Mouse (Mus musculus) mouse trophoblast stem cell (cell line): Measurements from ENCODE around the gene Map3k10.

Experiments
- in situ Hi-C, 2 experiments: fragments of 300-500 bp; cut with MseI, MboI; formaldehyde crosslinking; loops; 2 replicates in 1 of 2; 3 replicates in 1 of 2; pipeline ENCODE4 v1.15.1; 2025

Map3k10 gene

GRCm38 (mm10) chr7:27674522-27675221 is at the start of gene Map3k10:
Gene Map3k10, minus strand, starts transcription at chr7:27674598.
- in situ Hi-C loops, result no loop called here

GRCm38 (mm10) chr7:27721951-27722350 is 47.6 kb upstream of the Map3k10 start:
- in situ Hi-C loops, result no loop called here

- in situ Hi-C loops, result no loop called here
These were observed 36.0 kb upstream of the Map3k10 start for GRCm38 (mm10) chr7:27710402-27710801.

DNA sequence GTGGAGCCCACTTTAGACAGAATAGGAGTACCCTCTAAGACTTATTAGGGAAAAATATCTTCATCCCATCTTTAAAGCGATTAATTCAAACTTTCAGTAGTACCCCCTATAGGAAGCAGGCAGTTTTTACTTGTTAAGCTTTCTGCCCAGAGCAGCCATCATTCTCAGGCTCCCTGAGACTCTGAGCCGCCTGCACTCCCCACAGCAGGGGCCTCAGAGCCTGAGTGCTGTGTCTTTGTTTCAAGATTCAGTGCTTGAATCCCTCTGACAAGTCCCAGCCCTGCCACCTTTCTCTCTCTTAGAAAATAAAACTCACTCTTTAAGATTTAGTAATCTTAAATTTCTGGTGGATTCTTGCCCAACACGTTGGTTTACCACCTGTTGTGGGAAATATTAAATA is 22.3 kb upstream of the Map3k10 start:
- in situ Hi-C loops, result no loop called here

- in situ Hi-C loops, result no loop called here
These were observed 16.7 kb upstream of the Map3k10 start for GRCm38 (mm10) chr7:27691076-27691475.

- in situ Hi-C loops, result no loop called here
These were observed 14.6 kb upstream of the Map3k10 start, which contains the start of gene Zfp607b for GRCm38 (mm10) chr7:27688815-27689612. Gene Zfp607b, plus strand, starts transcription at chr7:27689340.

DNA sequence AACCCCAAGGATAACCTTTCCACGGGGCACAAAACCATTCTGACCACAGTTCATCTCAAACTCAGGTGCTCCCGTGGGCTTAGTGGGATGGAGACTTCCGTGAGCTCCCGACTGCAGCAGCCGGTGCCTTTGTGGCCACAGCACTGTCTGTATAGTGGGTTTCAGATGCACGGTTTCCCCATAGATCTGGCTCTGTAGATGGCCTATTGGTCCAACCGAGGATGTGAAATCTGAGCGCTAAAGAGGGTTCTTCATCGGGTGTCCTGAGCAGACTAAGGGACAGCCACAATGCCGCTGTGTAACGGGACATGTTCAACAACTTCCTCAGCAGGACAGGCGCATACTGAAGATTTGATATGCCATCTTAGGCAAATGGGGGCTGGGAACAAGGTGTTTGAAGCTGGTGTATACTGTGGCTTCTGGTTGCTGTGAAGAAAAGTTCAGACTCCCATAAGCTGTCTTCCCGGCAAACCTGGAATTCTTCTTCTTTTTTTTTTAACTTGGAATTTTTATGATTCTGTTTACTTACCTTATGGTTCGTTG is 13.9 kb upstream of the Map3k10 start:
- in situ Hi-C loops, result no loop called here

GRCm38 (mm10) chr7:27687836-27688235 is 13.4 kb upstream of the Map3k10 start:
- in situ Hi-C loops, result no loop called here

- in situ Hi-C loops, result no loop called here
These were observed 12.6 kb upstream of the Map3k10 start for GRCm38 (mm10) chr7:27687043-27687442.

DNA sequence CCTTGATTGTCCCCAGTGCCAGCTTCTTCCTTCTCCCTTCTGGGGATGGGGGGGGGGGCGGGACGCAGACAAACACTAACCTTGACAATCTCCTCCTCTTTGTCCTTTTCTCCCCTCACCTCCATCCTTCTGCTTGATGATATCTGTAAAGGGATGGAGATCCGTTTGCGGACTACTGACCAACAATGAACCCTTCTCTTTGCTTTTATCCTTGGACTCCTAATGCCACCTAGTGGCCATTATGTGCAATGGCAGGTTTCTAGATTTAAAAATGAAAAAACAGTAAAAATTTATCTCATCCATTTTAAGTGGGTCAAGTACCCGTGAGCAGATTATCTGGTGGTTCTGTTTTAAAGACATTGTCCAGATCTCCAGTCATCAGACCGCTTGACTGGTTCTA is 11.3 kb upstream of the Map3k10 start:
- in situ Hi-C loops, result no loop called here

GRCm38 (mm10) chr7:27685220-27685619 is 10.8 kb upstream of the Map3k10 start:
- in situ Hi-C loops, result no loop called here

GRCm38 (mm10) chr7:27683218-27683617 is 8.8 kb upstream of the Map3k10 start:
- in situ Hi-C loops, result no loop called here

GRCm38 (mm10) chr7:27675222-27675612 is 819 bp upstream of the Map3k10 start:
- in situ Hi-C loops, result no loop called here

DNA sequence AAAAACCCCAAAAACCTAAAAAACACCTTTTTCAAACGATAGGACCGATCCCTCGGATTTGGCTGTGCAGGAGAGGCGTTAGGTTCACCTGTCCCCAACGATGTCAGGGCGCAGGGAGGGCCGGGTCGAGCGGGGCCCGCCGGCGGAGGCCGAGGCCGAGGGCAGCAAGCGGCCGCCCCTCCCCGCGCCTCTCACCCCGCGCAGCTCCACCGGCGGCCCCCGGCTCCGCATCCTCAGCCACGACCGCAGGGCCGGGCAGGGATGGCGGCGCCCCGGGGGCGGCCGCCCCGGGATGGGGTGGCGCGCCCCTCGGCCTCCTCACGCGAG is 240 bp downstream of the Map3k10 start:
- in situ Hi-C loops, result no loop called here

DNA sequence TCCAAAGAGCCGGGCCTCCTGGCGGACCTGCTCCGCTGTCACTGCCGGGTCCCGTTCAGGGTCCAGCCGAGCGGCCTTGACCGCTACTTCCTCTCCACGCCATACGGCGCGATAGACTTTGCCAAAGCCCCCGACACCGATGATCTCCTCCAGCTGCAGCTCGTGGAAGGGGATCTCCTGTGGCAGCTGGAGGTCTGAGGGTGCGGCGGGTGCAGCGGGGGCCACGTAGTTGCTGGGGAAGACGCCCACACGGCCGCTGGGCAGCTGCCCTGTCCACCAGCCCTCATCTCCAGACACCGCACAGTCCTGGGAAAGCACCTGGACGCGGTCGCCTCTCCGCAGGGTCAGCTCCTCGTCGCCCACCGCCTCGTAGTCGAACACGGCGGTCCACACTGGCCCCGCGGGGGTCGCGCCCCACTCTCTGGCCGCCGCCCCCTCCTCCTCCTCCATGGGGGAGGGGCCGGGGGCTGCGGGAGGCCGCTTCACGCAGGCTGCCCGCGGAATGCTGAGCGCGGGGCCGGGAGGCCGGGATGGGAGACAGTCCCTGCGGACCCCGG is 745 bp downstream of the Map3k10 start:
- in situ Hi-C loops, result no loop called here

DNA sequence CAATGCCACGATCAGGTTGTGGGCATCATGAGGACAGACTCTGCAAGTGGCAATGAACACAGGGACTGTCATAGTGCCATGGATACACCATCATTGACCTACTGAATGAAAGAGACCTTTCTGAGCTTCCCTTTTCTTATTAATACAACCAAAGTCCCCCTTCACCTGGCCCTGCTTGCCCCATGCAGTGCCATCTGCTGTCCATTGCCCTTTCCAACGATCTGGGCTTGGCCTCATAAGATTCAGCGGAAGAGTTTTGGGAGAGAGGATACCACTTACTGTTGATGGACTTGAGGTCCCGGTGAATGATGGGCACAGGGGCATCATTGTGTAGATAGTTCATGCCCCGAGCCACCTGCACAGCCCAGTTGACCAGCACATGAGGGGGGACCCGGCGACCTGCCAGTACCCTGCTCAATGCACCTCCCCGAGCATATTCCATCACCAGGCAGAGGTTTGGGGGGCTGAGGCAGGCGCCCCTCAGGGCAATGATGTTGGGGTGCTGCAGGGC is 1.3 kb downstream of the Map3k10 start:
- in situ Hi-C loops, result no loop called here

- in situ Hi-C loops, result no loop called here
These were observed 12.4 kb downstream of the Map3k10 start for GRCm38 (mm10) chr7:27662038-27662437.

DNA sequence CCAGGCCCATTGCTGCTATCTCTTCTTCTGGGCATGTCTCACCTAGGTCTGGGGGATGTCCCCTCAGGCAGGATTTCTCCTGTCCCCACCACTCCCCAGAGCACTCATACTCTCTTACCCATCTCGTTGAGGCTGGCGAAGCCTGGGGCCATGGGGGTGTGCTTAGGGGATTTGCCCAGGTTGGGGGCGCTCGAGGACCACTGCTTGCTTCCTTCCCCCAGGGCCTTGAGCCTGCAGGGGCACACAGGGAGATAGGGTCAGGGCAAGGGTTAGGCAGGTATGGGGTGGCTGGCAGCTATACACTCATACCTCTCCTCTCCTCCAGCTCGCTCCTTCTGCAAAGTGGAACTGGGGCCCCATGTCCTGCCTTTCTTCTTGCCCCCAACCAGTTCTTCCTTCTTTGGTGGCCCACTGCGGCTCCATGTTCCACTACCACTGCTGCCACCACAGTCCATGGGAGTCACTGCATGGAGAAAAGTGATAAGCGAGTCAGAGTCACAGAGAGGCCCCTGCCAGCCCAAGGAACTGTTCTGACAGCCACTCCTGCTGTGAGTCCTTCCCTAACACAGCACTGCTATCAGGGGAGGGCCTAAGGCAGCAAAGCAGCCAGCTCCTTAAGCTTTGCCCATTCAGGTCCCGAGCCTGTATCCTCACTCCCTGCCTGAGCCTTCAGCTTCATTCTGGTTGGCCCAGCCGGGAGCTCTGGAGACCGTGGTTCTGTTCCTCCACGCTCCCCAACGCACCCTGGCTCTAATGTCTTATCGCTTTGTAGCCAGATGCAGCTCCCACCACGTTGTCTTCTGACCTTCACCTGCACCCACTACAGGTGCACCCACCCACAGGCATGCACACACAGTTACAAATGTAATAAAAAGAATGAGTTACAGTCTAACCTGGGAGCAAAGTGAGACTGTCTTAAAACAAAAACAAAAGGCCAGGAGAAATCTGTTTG is 15.4 kb downstream of the Map3k10 start:
- in situ Hi-C loops, result no loop called here

DNA sequence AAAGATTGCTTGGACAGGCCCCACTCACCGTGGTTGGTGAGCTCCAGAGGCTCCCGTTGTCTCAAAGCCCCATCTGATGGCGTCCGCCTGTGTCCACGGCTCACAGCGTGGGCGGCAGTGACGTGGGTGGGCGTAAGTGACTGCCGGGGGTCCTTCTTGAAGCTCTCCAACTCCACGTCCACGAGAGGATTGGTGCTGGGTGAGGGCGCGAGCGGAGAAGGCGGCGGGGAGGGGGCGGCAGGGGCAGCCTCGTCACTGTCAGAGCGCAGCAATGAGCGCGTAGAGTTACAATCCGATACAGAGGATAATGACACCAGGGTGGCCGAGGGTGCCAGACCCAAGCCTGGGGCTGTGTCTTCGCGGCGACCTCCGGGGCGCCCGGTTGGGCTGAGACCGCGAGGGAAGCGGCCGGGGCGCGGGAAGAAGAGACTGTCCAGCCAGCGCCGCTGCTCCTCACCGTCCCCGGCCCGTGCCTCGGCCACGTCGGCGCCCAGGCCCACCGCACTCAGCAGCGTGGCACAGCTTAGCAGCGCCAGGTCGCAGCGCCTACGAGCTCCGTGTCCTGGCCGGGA is 16.5 kb downstream of the Map3k10 start:
- in situ Hi-C loops, result no loop called here

DNA sequence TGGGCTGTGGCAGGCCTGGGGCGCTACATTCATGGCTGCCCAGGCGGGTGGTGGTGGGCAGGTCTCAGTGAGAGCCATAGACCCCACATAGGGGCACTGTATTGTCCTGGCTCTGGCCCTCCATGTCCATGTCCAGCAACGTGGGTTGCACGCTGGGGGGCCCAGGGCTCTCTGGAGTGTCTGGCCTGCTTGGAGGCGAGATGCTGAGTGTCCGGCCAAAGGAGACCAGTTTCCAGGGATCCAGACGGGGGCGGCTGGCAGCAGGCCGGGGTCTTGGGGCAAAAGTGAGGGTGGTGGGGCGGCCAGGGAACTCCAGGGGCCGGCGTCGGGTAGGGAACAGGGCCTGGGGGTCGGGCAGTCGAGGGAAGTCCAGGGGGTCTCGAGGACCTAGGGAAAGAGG is 17.8 kb downstream of the Map3k10 start:
- in situ Hi-C loops, result no loop called here

DNA sequence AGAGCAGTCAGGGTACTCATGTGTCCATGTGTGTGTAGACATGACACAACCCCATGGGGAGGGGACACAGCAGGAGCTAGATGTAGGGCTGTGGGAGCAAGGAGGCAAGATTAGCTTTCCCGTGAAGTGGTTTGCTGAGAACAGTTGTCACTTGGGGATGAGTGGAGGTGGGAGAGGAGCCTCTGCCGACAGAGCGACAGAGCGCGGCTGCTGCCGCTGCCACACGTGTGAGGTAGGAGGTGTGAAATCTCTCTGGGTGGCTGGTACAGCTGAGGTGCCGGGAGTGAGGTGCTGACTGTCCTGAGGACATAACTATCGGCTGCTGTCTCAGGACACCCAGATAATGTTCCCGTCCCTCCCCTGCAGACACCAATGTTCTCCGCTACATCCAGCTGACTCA is 18.9 kb downstream of the Map3k10 start:
- in situ Hi-C loops, result no loop called here
